Mouse (Mus musculus) thymus, postnatal 0 days (tissue): Measurements from ENCODE around the gene Fam72a. TPM values are rescaled to one million over a fixed set of nuclear protein-coding genes. Genes with fewer than 3 reads are reported as not detected.

Experiments used
- DNase-seq: peaks from one replicate; pipeline ENCODE4 v3.0.0-alpha.2; 2015; ENCODE audit warnings: low spot score
- microRNA-seq: library from miRNA; unstranded; fragments of <30 nt; microRNA quantifications from one replicate; pipeline ENCODE4, GENCODE M21; 2016; ENCODE audit warnings: borderline number of aligned reads
- polyA plus RNA-seq: library from polyadenylated mRNA; unstranded; fragments of >200 nt; fragmentation: Nextera tagmentation; extraction: Ambion mirVana; gene quantifications from 2 replicates; pipeline ENCODE4 v1.2.1, GENCODE M21; 2015

Fam72a gene
- polyA plus RNA-seq, 1 experiment from 2014 or later: 6.8 TPM

DNA sequence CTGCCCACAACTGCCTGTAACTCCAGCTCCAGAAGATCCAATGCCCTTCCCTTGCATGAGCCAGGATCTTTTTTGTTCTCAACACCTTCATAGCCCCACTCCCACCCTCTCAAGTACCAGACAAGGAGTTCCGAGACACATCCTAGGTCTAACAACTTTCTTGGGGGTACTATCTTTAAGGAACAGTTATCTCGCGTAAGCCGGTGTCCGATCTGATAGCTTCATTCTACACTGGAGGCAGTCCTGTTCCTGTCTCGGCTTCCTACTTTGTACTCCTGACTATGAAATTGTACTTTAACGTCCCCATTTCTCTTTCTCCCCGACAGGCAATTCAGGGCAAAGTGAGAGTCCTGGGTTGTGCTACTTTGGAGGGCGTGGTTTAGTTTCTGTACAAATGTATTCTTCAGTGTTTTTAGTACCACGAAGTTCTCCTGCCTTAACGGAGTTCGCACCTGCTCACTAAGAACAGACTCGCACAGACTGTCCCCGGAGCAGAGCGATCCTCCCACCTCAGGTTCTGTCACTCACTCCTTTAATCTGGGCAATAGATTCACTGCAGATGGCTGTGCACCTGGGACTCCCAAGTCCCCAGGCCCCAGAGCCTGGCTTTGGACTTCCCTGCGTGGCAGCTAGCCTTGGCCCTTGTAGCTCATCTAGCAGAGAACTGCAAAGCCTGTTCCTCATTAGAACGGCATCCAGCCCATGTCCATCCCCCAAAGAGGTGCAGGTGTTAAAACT, 51.4 kb downstream of the Fam72a start:
- peak; percentile 37 for DNase-seq

DNA sequence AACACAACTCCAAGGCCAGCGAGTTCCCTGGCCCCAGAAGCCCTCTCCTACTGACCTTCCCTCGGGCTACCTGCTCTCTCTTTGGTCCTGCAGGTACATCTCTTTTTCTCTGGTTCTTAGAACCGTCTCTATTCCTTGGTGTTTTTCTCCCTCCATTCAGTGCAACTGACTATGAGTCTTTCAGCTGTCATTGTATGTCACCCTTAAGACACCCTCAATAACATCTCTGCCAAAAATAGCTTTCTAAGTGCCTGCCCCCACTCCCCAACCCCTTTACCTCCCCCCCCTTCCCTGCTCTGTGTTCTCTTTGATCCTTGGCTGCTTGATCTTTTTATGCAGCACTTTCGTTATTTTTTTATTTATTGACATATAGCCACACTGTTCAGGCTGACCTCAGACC, 52.7 kb downstream of the Fam72a start:
- DNase-seq: peak; percentile 23

DNA sequence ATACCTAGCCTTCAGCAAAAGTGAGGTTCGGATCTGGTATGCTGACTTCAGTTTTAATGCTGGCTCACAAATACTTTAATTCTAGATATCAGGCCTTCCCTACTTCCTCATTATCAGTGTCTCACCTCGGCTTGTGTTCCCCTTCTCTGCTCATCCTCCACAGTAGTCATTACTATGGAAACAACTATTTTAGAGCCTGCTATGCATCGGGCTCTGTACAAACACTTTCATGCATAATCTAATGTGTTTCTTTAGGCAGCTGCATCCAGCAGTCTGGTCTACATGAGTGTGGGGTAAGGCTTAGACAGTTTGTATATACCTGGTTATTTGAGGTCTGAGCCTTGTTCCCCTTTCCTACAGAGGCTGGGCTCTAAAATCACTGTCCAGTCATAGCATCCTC, 55.9 kb downstream of the Fam72a start:
- DNase-seq: no peak

DNA sequence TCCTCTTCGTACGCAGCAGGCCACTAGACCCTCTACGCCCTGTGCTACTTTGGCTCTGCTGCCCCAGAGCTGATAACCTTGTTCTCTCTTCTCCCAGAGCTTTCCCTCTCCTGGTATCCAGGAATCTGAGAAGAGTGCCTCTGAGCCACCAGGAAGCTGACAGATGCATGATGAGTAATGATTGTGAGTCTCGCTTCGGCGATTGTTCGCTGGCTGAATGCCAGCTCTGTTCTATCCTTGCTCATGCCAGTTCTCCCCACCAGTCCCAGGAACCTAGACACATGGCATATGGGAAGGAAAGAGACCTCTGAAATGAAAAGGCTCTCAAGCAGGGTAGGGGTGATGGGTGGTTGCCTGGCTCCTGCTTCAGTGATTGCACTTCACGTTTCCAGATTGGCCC, 59.1 kb downstream of the Fam72a start:
- no peak for DNase-seq

Small RNA genes within 50 kb of the gene (microRNA-seq; reads per million reads assigned to microRNA genes)
- gene Gm24273: not detected

Other genes starting within 250 kb of the Fam72a start
- 22.2 and 23.5 TPM in 2 replicates for gene Ikbke, start 248.3 kb upstream of the Fam72a start, polyA plus RNA-seq
- 7.3 and 8.6 TPM in 2 replicates for gene Srgap2, start 551 bp upstream of the Fam72a start, polyA plus RNA-seq
- not detected in 2 replicates for gene Avpr1b, start 71.3 kb downstream of the Fam72a start, polyA plus RNA-seq
- 6.8 and 9.0 TPM in 2 replicates for gene Ctse, start 110.4 kb downstream of the Fam72a start, polyA plus RNA-seq
- 3.8 and 4.2 TPM in 2 replicates for gene Rab7b, start 160.8 kb downstream of the Fam72a start, polyA plus RNA-seq
- 0.08 and 0.14 TPM in 2 replicates for gene Slc26a9, start 216.1 kb downstream of the Fam72a start, polyA plus RNA-seq